Mouse (Mus musculus): ENCODE measurements around the gene Prkca.

DNA sequence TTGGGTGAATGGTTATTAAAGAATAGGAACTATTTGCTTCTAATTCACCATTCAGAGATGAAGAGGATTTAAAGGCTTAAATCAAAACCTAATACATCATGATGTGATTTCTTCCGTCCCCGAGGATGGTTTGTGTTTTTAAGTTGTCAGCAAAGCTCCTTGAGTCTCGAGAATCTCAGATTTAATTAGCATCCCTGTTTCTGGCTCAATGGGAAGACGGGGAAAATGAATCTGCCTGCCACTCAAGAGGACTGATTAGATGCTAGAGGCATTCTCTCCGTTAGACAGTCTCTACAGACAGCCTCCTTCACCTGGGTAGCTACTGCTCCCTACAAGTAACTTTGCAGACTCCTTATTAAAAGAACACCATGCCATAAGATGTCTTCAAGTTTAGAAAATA, 396.9 kb downstream of the Prkca start:
- TF ChIP-seq POLR2AphosphoS2 (IDR thresholded peaks at IDR 0.05; ENCODE audit: low read length) (no peak), MXI1 (IDR thresholded peaks at IDR 0.05; ENCODE audit: low read depth, low read length) (no peak), POLR2A (IDR thresholded peaks at IDR 0.05; ENCODE audit: control insufficient read depth in 1 of 2, insufficient read depth in 1 of 2, low read depth in 1 of 2, low read length in 2 of 2, poor library complexity in 1 of 2) (no peak), TAL1 (IDR thresholded peaks at IDR 0.05; ENCODE audit: low read length) (no peak), EP300 (IDR thresholded peaks at IDR 0.05; ENCODE audit: low read depth in 1 of 2, low read length in 2 of 2) (no peak), CTCF (IDR thresholded peaks at IDR 0.05 in 2 of 3, conservative IDR thresholded peaks at IDR 0.05 in 1 of 3; ENCODE audit: control insufficient read depth in 1 of 3, insufficient read depth in 1 of 3, low read depth in 2 of 3, low read length in 3 of 3, poor library complexity in 1 of 3, severe bottlenecking in 1 of 3) (no peak), CHD2 (IDR thresholded peaks at IDR 0.05; ENCODE audit: low read length) (no peak), SMC3 (IDR thresholded peaks at IDR 0.05; ENCODE audit: low read depth, low read length) (no peak)

Measured in MEL (cell line).